Mouse (Mus musculus): ENCODE measurements around the gene Tcf7.

The Tcf7 gene

GRCm38 (mm10) chr11:52268104-52268835 is 14.5 kb downstream of the Tcf7 start:
- in situ Hi-C loops (cut with MseI, MboI), result no loop called here

- in situ Hi-C loops (cut with MseI, MboI), result no loop called here
Measured at GRCm38 (mm10) chr11:52267271-52267670, 15.5 kb downstream of the Tcf7 start.

GRCm38 (mm10) chr11:52265616-52266307 is 17.1 kb downstream of the Tcf7 start:
- in situ Hi-C loops (cut with MseI, MboI), result no loop called here

- in situ Hi-C loops (cut with MseI, MboI), result no loop called here
Measured at GRCm38 (mm10) chr11:52264871-52265270, 17.9 kb downstream of the Tcf7 start.

- in situ Hi-C loops (cut with MseI, MboI), result no loop called here
Measured at GRCm38 (mm10) chr11:52262338-52262737, 20.5 kb downstream of the Tcf7 start.

- in situ Hi-C loops (cut with MseI, MboI), result no loop called here
Measured at GRCm38 (mm10) chr11:52261937-52262336, 20.9 kb downstream of the Tcf7 start.

GRCm38 (mm10) chr11:52260878-52261277 is 21.9 kb downstream of the Tcf7 start:
- in situ Hi-C loops (cut with MseI, MboI), result no loop called here

- in situ Hi-C loops (cut with MseI, MboI), result loop anchor here in 1 of 2 experiments (5.0 kb wide), 1 partner anchor 84 kb away; no protein-coding TSS in a partner anchor
Measured at GRCm38 (mm10) chr11:52258711-52259110, 24.1 kb downstream of the Tcf7 start.

GRCm38 (mm10) chr11:52257376-52257775 is 25.4 kb downstream of the Tcf7 start:
- in situ Hi-C loops (cut with MseI, MboI), result loop anchor here in 1 of 2 experiments (5.0 kb wide), 1 partner anchor 85 kb away; no protein-coding TSS in a partner anchor

GRCm38 (mm10) chr11:52255077-52255476 is 27.7 kb downstream of the Tcf7 start:
- in situ Hi-C loops (cut with MseI, MboI), result loop anchor here in 1 of 2 experiments (5.0 kb wide), 1 partner anchor 87 kb away; no protein-coding TSS in a partner anchor

- in situ Hi-C loops (cut with MseI, MboI), result loop anchor here in 1 of 2 experiments (5.0 kb wide), 1 partner anchor 48 kb away; no protein-coding TSS in a partner anchor
Measured at GRCm38 (mm10) chr11:52253674-52254375, 29.0 kb downstream of the Tcf7 start.

- in situ Hi-C loops (cut with MseI, MboI), result loop anchor here in 1 of 2 experiments (5.0 kb wide), 1 partner anchor 50 kb away; no protein-coding TSS in a partner anchor
Measured at GRCm38 (mm10) chr11:52252692-52253091, 30.1 kb downstream of the Tcf7 start.

GRCm38 (mm10) chr11:52251770-52252169 is 31.0 kb downstream of the Tcf7 start:
- in situ Hi-C loops (cut with MseI, MboI), result loop anchor here in 1 of 2 experiments (5.0 kb wide), 1 partner anchor 51 kb away; no protein-coding TSS in a partner anchor

GRCm38 (mm10) chr11:52249452-52249851 is 33.4 kb downstream of the Tcf7 start:
- in situ Hi-C loops (cut with MseI, MboI), result loop anchor here in 1 of 2 experiments (5.0 kb wide), 1 partner anchor 88 kb away; no protein-coding TSS in a partner anchor

GRCm38 (mm10) chr11:52240898-52241542 is 41.8 kb downstream of the Tcf7 start:
- in situ Hi-C loops (cut with MseI, MboI), result no loop called here

- in situ Hi-C loops (cut with MseI, MboI), result no loop called here
Measured at GRCm38 (mm10) chr11:52234509-52234908, 48.3 kb downstream of the Tcf7 start.

- in situ Hi-C loops (cut with MseI, MboI), result no loop called here
Measured at GRCm38 (mm10) chr11:52233906-52234305, 48.9 kb downstream of the Tcf7 start.

GRCm38 (mm10) chr11:52233043-52233653 is 49.7 kb downstream of the Tcf7 start:
- in situ Hi-C loops (cut with MseI, MboI), result no loop called here

- in situ Hi-C loops (cut with MseI, MboI), result no loop called here
Measured at GRCm38 (mm10) chr11:52231606-52232541, 50.9 kb downstream of the Tcf7 start, which contains the start of gene Skp1a. Gene Skp1a (plus strand): TSS chr11:52231995.

GRCm38 (mm10) chr11:52230694-52231093 is 52.1 kb downstream of the Tcf7 start:
- in situ Hi-C loops (cut with MseI, MboI), result no loop called here

All from mouse trophoblast stem cell (cell line).